Mouse (Mus musculus) lung, postnatal 0 days (tissue): ENCODE results near the gene Prkcz.

Experiments used
- CTCF ChIP-seq: IDR thresholded peaks from 2 replicates; pipeline ENCODE4 v1.5.1; 2016; ENCODE audit warnings: antibody characterized with exemption, mild to moderate bottlenecking
- EP300 ChIP-seq: IDR thresholded peaks from 2 replicates; pipeline ENCODE4 v1.6.1; 2016; ENCODE audit warnings: antibody characterized with exemption, mild to moderate bottlenecking, control low read depth

GRCm38 (mm10) chr4:155323081-155323795 lies 37.9 kb downstream of the Prkcz start:
- TF ChIP-seq CTCF (no peak), EP300 (no peak)
